Mouse (Mus musculus): ENCODE results near the gene Ppfibp1. TPM values are rescaled to one million over a fixed set of nuclear protein-coding genes. Genes with fewer than 3 reads are reported as not detected.
A peak's percentile ranks its signal among the peaks of the same experiment; 100 is the strongest.

Gene Ppfibp1
- total RNA-seq, 2 experiments from 2014 or later, result 4.2 to 24.4 TPM

GRCm38 (mm10) chr6:146880296-146880695, 8.0 kb upstream of the Ppfibp1 start:
- ATAC-seq (replicated peaks; ENCODE audit: low FRiP score, poor library complexity, severe bottlenecking), result no peak

GRCm38 (mm10) chr6:146881896-146882770, 6.2 kb upstream of the Ppfibp1 start:
- no peak for ATAC-seq (replicated peaks; ENCODE audit: low FRiP score, poor library complexity, severe bottlenecking)

- ATAC-seq (replicated peaks; ENCODE audit: low FRiP score, poor library complexity, severe bottlenecking), result no peak
Observed at GRCm38 (mm10) chr6:146883426-146883825, 4.9 kb upstream of the Ppfibp1 start.

GRCm38 (mm10) chr6:146884171-146884570, 4.1 kb upstream of the Ppfibp1 start:
- no peak for ATAC-seq (replicated peaks; ENCODE audit: low FRiP score, poor library complexity, severe bottlenecking)

GRCm38 (mm10) chr6:146884851-146885250, 3.4 kb upstream of the Ppfibp1 start:
- no peak for ATAC-seq (replicated peaks; ENCODE audit: low FRiP score, poor library complexity, severe bottlenecking)

- 0 out of 2 replicates have a peak, but pooled peaks have one; percentile 28 for ATAC-seq (replicated peaks; ENCODE audit: low FRiP score, poor library complexity, severe bottlenecking)
Observed at GRCm38 (mm10) chr6:146888660-146889490, 588 bp downstream of the Ppfibp1 start.

- ATAC-seq (replicated peaks; ENCODE audit: low FRiP score, poor library complexity, severe bottlenecking), result no peak
Observed at GRCm38 (mm10) chr6:146890215-146890614, 1.9 kb downstream of the Ppfibp1 start.

GRCm38 (mm10) chr6:146890633-146891032, 2.3 kb downstream of the Ppfibp1 start:
- no peak for ATAC-seq (replicated peaks; ENCODE audit: low FRiP score, poor library complexity, severe bottlenecking)

- no peak for ATAC-seq (replicated peaks; ENCODE audit: low FRiP score, poor library complexity, severe bottlenecking)
Observed at GRCm38 (mm10) chr6:146893890-146894289, 5.6 kb downstream of the Ppfibp1 start.

GRCm38 (mm10) chr6:146898709-146899108, 10.4 kb downstream of the Ppfibp1 start:
- ATAC-seq (replicated peaks; ENCODE audit: low FRiP score, poor library complexity, severe bottlenecking), result no peak

- ATAC-seq (replicated peaks; ENCODE audit: low FRiP score, poor library complexity, severe bottlenecking), result no peak
Observed at GRCm38 (mm10) chr6:146899647-146900046, 11.4 kb downstream of the Ppfibp1 start.

- ATAC-seq (replicated peaks; ENCODE audit: low FRiP score, poor library complexity, severe bottlenecking), result no peak
Observed at GRCm38 (mm10) chr6:146901929-146902328, 13.6 kb downstream of the Ppfibp1 start.

GRCm38 (mm10) chr6:146903632-146904031, 15.3 kb downstream of the Ppfibp1 start:
- no peak for ATAC-seq (replicated peaks; ENCODE audit: low FRiP score, poor library complexity, severe bottlenecking)

GRCm38 (mm10) chr6:146904707-146905106, 16.4 kb downstream of the Ppfibp1 start:
- ATAC-seq (replicated peaks; ENCODE audit: low FRiP score, poor library complexity, severe bottlenecking), result no peak

GRCm38 (mm10) chr6:146906000-146906786, 17.9 kb downstream of the Ppfibp1 start:
- no peak for ATAC-seq (replicated peaks; ENCODE audit: low FRiP score, poor library complexity, severe bottlenecking)

GRCm38 (mm10) chr6:146907061-146907794, 18.9 kb downstream of the Ppfibp1 start:
- no peak for ATAC-seq (replicated peaks; ENCODE audit: low FRiP score, poor library complexity, severe bottlenecking)

- ATAC-seq (replicated peaks; ENCODE audit: low FRiP score, poor library complexity, severe bottlenecking), result no peak
Observed at GRCm38 (mm10) chr6:146907795-146908190, 19.5 kb downstream of the Ppfibp1 start.

- no peak for ATAC-seq (replicated peaks; ENCODE audit: low FRiP score, poor library complexity, severe bottlenecking)
Observed at GRCm38 (mm10) chr6:146908801-146909200, 20.5 kb downstream of the Ppfibp1 start.
